Mouse (Mus musculus) retina, adult 2 months (tissue): ENCODE measurements around the gene Vcl.

ENCODE experiments used
- DNase-seq: peaks from one replicate; pipeline ENCODE4 v3.0.0-alpha.2; 2012; ENCODE audit warnings: low read depth, low spot score

Vcl gene

DNA sequence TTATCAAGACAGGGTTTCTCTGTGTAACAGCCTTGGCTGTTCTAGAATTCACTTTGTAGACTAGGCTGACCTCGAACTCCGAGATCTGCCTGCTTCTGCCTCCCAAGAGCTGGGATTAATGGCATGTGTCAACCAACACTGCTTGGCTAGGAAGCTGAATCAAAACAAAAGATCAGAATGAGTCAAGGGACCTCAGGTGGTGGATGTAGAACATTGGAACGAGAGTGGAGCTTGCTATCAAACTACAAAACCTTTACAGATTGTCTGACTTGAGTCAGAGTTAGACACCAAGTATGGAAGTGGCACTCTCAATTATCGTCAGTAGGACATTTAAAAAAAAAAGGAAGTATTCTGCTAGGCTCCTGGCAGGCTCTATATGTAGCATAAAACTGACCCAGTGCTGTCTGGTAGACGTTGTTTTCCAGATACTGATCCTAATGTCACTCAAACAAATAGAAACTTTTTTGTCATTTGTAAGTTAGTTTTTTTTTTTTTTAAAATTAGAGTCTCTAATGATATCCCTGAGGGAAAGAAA is 84.7 kb downstream of the Vcl start:
- DNase-seq = no peak

DNA sequence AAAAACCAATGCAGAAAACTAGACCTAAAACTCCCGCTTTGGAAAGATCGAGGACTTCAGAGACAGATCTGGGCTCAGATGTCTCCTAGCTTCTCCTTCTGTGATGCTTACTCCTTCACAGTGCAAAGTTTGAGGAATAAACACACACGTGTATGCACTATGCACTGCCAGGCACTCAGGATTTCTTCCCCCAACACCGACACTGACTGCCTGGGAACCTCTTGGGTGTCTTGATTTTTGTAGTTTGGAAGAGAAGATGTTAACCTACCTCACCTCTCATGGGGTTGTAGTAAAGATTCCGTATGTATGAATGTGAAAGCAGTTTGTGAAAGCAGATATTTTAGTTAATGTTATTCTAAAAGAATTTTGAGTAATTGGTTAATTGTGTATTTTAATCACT is 88.7 kb downstream of the Vcl start:
- DNase-seq = no peak

DNA sequence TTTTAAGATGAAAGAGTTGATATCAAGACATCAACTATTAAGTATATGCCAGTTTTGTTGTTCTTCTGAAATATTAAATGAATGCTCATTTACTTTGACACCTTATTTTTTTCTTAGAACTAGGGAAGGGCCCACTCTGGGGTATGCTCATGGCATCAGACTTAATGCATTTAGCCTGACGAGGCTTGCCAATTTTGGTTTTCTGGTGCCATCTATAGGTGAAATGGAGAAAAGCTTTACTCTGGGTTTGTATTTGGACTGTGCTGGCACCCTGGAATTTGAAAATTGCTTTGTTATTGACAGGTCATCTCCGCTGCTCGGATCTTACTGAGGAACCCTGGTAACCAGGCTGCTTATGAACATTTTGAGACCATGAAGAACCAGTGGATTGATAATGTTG is 89.8 kb downstream of the Vcl start:
- peak; percentile 26 for DNase-seq

DNA sequence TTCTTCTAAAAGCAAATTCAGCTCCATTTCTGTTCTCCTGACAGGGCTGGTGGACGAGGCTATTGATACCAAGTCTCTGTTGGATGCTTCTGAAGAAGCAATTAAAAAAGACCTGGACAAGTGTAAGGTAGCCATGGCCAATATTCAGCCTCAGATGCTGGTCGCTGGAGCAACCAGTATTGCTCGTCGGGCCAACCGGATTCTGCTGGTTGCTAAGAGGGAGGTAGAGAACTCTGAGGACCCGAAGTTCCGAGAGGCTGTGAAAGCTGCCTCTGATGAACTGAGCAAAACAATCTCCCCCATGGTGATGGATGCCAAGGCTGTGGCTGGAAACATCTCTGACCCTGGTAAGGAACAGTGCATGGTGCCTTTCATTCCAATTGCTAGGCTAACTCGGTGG is 91.2 kb downstream of the Vcl start:
- DNase-seq = no peak

DNA sequence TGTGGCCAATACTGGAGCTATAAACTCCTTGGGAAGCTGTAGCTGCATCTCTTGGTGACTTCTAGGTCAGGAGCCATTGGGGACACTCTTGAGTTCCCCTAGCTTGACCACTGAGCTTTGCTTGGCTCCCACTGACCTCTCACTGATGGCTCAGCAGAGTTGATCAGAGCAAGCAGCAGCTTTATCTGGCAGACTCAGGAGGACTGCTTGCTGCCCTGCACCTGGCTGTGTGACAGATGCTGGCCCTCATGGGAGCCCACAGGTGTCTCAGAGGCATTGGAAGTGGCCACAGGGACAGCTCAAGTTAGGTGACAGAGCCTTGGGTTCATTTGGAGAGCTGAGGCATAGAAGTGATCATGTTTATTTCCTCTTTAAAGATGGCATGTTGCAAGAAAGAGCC is 98.3 kb downstream of the Vcl start:
- DNase-seq = no peak

DNA sequence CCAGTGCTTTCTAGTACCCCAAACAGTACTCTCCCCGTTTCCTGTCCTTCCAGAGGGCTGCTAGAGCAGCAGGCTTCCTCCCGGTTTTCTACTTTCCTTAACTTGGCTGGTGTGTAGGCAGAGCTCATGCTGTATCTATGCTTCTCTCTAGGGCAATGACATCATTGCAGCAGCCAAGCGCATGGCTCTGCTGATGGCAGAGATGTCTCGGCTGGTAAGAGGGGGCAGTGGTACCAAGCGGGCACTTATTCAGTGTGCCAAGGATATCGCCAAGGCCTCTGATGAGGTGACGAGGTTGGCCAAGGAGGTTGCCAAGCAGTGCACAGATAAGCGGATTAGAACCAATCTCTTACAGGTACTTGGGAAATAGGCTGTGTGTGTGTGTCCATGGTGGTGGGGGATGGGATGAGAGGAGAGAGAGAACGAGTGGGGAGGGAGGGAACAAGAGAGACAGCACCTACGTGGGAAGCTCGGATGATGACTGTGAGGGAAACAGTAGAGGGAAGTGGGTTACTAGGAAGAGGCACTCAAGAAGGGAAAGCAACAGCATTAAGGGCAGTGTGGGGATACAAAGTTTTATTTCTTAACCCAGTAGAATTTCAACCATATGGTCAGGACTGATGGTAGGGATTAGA is 99.9 kb downstream of the Vcl start:
- no peak for DNase-seq

DNA sequence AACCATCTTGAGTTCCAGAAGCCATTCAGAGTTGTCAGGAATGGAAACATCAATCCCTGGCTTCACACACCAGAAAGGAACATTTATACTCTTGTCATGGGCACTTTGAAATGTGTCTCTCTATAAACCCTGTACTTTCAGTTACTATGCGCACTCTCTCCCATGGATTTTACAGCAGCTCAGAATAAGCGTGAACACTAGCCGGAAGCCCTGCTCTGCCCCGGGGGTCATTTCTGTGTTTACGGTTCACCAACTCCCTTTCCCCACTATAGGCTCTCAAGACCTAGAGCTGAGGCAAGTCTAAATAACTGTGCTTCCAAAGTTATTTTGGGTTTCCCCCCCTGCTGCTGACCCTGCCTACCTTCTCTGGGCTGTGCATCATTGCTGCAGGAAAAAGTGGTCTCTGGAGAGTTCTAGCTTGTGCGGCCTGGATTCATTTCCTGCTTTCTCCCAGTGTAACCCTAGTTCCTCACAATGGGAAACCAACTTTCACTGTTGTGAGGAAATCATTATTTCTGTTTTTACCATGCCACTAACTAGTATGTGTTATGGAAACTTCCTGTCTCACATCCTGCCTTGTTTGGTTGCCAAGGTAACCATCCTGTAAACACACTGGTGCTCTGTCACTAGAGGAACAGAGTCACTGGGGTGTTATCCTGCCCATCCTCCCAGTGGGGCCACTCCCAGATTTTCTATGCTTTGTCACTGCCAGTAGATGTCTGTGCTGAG is 102.7 kb downstream of the Vcl start:
- DNase-seq = no peak

DNA sequence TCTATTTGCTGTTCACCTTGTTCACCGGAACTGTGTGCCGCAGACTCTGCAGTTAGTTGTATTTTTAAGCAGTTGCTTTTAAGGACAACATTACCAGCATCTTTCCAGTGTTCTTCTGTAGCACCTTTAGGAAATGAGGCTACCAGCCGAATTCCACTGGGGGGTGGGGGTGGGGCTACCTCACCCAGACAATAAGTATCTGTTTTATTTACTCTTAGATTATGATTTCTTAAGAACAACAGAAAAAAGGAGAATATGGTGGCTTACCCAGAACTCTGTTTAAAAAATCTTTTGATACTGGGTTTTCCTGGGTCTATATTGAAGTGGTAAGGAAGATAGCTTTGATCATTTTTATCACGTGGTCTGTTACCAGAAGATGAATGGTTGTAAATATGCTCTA is 105.1 kb downstream of the Vcl start:
- DNase-seq = no peak

DNA sequence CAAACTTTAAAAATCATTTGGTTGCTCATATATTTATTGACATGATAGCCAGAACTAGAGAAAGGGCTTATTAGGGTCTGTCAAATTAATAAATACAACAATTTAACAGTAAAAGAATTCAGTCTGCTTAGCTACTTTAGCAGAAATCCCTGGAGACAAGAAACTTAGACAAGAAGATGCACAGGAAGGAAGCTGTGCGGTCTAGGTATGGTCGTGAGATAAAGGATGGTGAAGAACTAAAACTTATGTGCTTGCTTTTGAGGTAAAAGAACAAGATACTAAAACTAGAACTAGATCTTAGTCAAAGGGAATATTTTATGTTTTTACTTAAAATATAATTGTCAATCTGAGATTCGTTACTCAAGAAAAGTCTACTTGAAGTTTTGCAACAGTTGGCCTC is 105.6 kb downstream of the Vcl start:
- DNase-seq = no peak

DNA sequence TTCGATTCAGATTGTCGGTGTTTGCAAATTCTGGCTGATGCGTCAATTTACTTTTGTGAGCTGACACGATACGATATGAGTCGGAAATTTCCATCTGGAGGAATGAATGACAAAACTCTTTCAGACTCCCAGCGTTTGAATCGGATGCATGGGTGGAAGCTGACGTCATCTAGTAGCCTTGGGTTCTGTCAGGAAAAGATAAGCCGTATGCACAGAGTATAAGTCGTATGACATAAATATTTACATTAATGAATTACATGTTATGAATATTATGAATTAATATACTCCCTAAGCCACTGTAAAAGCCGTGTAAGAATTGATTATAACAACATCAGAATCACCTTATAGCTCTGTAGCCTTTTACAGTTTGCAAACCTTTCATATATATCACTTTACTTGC is 109.9 kb downstream of the Vcl start:
- DNase-seq = no peak

DNA sequence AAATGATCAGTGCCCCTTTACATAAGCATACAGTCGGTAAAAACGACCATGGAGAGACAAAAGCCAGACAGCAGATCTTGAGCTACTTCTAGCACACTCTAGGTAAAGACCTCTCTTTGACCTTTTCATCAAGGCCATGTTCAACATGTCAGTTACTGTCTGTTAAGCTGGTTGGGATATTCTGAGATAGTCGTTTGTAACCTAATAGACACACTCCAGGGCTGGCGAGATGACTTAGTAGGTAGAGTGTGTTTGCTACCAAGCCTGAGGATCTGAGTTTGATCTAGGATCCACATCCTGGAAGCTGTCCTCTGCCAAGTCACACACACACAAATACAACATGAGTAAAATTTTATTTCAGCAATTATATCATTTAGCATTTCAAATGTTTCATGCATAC is 110.4 kb downstream of the Vcl start:
- DNase-seq = no peak

DNA sequence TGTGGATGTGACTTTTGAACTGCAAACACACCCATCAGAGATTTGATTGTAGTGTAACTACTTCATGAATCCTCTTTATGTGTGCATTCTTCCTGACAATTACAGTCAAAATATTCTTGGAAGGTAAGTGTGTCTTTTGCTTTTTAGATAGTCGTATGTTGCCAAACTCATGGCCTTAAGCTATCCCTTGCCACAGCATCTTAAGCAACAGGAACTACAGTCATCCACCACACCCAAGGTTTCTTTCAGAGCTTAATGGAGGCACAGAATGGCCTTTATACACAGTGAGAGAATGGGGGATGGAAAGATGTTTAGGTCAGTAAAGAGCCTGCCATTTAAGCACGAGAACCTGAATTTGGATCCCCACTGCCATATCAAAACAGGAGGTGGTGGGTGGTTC is 118.6 kb downstream of the Vcl start:
- DNase-seq = no peak

DNA sequence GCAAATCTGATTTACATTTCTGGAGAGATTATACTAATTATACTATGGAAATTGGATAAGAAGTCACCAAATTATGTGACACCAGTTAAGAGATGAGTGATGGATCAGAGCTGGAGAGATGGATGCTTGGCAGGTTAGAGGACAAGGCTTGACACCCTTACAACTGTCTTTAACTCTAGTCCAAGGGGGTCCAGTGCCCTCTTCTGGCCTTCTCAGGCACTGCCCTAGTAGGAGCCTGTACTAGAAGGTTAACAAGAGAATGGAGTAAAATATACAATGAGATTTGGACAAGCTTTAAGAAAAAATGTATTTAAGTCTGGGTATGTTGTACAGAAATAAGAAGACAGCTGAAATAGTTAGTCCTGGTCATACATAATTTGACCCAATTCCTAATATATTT is 119.7 kb downstream of the Vcl start:
- no peak for DNase-seq

DNA sequence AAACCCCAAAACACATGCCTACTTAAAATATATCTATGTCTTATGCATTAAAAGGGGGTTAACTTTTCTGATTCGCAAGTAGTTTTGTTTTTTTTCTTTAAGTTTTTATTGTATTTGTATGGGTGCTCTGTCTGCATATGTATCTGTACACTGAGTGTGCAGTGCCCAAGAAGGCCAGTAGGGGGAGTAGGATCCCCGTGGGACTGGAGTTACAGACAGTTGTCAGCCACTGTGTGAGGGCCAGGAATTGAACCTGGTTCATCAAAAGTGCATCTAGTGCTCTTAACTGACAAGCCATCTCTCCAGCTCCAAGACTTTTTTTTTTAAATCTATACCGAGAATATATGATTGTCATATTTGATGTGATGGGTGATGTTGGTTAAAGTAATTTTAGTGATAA is 121.5 kb downstream of the Vcl start:
- no peak for DNase-seq

DNA sequence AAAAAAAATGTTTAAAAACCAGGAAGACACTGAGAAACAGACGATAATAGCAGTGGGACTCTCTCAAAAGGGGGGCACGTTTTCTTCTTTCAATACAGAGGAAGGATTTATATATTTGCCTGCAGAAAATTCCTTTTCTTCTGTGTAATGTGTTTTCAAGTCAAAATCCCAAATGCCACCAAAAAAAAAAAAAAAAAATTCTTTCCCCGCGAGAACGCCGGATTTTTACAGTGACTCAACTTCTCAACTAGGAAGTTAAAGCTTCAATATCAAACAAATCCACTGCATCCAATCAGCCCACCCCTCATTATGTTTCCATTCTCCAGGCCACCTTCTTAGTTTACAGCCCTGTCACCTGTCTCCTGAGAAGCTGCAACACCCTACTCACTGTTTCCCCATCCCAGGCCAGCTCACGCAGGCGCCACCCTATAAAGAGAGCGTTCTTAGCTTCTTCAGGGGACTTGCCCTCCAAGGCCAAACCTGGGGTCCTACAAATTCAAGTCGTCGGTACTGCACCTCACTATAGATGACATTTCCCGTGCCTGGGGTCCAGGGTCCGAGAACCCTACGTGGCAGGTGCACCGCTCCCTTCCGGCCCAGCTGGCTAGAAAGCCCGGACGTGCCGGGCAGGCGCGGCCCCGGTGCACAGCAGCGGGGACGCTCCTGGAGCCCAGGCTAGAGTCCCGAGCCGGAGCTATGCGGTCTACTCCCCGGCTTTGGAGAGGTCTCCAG is 122.3 kb downstream of the Vcl start:
- peak; percentile 23 for DNase-seq

DNA sequence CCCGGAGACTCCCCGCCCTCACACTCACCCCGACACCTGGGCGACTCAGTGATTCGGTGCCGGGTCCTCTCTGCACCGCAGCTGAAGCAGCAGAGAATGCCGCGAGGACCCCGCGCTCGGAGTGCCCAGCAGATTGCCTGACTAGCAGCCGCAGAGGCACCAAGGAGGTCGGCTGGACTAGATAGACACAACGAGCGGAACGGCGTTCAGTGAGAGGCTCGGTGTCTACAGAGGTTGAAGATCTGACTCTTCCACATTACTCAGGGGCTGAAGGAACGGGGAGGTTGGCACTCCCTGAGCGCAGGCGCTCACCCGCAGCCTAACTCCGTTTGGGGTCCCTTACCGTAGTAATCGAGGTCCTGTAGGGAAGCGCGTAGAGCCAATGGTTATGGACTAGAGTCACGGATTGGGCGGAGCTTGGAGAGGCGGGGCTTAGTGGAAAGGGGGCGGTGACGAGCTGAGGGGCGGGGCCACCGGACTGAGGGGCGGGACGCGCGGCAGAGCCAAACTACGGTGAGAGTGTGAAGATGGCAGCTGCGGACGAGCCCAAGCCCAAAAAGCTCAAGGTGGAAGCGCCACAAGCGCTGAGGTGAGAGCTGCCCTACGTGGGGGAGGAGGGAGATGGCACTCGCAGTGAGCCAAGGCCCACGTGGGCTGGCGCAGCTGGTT is 123.0 kb downstream of the Vcl start, which contains the start of the genes Ap3m1 and Adk:
TSS of gene Ap3m1 (minus strand) at position 397 of the 669 bp plus-strand sequence.
TSS of gene Adk (plus strand) at position 463 of the 669 bp plus-strand sequence.
- DNase-seq = peak; percentile 93

DNA sequence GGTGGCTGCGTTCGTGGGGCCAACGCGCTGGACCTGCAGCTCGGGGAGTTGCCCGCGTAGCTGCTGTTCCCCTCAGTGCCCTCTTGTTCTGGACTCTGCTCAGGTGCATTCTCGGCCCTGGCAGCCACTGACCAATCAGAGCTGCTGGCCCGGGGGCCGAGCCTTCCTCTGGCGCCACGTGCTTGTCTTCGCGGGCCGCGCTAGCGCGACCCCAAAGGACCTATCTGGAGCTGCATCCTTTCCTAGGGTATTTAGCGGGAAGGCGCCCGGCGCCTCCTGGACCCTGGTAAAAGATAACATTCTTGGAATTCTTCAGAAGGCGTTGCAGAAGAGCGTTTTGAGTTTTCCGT is 123.6 kb downstream of the Vcl start:
- no peak for DNase-seq

DNA sequence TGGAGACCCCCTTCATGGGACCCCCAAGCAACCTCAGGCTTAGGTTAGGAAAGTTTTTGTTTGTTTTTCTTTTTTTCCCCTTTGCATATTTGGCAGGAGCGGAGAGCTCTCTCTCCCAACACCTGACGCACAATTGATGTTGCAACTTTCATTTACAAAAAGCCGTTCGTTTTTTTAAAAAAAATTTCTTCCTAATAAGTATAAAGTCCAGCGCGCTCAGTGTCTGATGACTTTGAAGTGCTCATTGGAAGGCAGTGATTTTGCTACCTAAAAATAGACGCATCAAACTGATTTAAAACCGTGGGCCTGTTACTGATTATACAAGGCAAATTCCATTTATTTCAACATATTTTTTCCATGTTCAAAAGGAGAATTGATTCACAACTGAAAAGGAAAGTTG is 124.0 kb downstream of the Vcl start:
- no peak for DNase-seq

DNA sequence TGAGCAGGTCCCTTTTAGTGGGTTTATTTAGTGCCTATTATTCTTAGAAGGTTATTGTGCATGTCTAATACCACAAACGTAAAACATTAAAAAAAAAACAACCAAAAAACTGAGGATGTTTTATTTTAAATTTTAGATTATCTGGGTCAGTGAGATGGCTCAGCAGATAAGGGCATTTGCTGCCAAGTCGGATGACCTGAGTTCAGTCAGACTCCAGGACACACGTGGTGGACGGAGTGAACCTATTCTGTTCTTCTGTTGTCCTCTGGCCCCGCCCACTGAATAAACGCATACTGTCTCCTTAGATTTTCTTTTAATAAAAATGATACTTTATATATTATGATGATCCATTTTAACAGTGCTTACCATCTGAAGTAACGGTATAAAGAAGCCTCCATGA is 124.4 kb downstream of the Vcl start:
- no peak for DNase-seq

DNA sequence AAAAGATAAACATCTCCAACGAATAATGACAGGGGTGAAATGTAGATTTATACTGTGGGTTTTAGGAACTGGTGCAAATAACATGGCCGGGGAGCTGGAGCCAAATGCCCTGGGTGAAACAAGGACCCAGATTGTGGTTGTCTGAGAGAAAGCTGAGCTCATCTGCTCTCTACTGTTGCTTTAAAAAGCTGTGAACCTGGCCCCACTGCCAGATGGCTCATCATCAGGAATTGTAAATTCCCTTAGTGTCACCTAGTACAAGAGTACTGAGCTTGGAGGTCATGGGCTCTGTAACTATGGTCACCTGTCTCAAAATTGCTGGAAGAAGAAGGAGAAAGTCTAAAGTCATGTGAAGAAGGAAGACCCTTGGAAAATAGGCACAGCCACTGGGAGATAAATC is 129.8 kb downstream of the Vcl start:
- DNase-seq = no peak

DNA sequence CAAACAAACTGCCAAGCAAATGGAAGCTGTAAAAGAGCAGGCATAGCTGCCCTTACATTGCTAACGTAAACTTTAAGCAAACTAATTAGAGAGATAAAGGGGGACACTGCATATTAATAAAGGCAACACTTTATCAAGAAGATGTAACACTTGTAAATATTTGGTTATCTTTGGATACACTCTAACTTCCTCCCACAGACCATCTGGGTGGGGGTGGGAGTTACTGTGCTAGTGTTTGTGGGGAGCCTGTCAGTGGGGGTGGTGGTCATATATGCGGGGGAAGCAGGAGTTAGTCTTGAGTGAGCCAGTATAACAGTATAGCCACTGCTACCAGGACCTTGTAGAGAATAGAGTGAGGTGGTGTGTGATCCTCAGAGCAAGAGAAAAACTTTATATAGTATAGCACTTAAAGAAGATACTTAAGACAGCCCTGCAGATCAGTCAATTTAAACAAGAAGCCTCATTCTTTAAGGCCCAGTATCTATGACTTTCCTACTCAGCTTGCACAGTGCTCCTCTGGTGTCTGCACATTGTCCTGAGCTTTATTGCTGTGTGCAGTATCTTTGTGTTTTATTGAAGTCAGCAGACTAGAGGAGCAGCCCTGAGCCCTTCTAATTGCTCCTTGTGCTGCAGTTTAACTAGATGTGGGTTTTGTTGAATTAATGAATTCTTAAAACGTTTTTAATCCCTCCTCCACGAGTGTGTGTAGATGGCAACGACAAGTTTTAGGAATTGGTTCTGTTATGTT is 133.7 kb downstream of the Vcl start:
- no peak for DNase-seq
